Mouse (Mus musculus): ENCODE measurements around the gene Sox21. TPM values are rescaled to one million over a fixed set of nuclear protein-coding genes. Genes with fewer than 3 reads are reported as not detected.

Gene Sox21
- not detected in 2 replicates for polyA plus RNA-seq (2012; ENCODE audit: insufficient read depth, low replicate concordance)

DNA sequence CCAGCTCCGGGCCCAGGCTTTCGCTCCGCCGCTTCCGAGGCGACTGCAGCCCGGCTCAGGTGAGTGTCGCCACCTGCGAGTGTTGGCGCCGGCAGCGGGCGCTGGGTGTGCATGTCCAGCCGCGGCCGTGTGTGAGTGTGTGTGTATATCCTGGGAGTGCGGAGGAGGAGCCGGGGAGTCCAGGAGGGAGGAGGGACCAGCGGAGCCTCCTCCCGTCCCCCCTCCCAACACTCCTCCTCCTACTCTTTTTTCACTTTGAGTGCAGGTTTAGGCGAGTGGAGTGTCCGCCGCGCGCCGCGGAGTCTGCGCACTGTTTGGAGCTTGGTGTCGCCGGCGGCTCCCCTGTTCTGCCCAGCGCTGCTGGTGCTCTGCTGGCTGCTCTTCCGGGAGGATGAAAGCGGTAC lies at the start of gene Sox21:
Gene Sox21 (minus strand): TSS at position 145 of the 404 bp plus-strand sequence.
- TF ChIP-seq FLI1 (IDR thresholded peaks at IDR 0.05; ENCODE audit: low read length) (no peak), GATA1 (IDR thresholded peaks at IDR 0.05; ENCODE audit: borderline replicate concordance, low read length) (no peak)
- Histone ChIP-seq H3K4me3 (replicated peaks) (peak within 1 kb of the TSS; percentile 90), H3K4me1 (peaks cover 34% of the 10 kb centered on the region), H3K9me3 (0 out of 2 replicates have a peak, but pooled peaks cover 12% of the 10 kb centered on the region), H3K27me3 (replicated peaks) (peaks cover 84% of the 10 kb centered on the region), H3K36me3 (replicated peaks; ENCODE audit: low read length) (no peaks in the 10 kb centered on the region)

DNA sequence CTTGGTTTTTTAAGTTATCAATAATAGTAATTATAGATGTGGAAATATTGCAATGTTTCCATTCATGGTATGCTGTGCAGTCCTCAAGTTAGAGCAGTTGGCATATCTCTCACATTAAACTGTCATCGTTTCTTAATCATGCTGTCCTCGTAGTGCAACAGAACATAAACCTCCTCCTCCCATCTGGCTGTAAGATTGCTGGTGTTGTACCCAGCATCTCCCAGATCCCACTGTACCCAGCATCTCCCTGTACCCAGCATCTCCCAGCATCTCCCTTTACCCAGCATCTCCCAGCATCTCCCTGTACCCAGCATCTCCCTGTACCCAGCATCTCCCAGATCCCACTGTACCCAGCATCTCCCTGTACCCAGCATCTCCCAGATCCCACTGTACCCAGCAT lies 49.3 kb upstream of the Sox21 start:
- no peaks in the 10 kb centered on the region for H3K4me1 ChIP-seq
- H3K27me3 ChIP-seq (replicated peaks) = no peaks in the 10 kb centered on the region
- no peak overlapping the region for H3K4me3 ChIP-seq (replicated peaks)
- H3K36me3 ChIP-seq (replicated peaks; ENCODE audit: low read length) = no peaks in the 10 kb centered on the region
- no peak for TF ChIP-seq FLI1 (IDR thresholded peaks at IDR 0.05; ENCODE audit: low read length)
- no peak for TF ChIP-seq GATA1 (IDR thresholded peaks at IDR 0.05; ENCODE audit: borderline replicate concordance, low read length)
- peaks cover 6% of the 10 kb centered on the region; the same call in 1 of the 2 replicates for H3K9me3 ChIP-seq

DNA sequence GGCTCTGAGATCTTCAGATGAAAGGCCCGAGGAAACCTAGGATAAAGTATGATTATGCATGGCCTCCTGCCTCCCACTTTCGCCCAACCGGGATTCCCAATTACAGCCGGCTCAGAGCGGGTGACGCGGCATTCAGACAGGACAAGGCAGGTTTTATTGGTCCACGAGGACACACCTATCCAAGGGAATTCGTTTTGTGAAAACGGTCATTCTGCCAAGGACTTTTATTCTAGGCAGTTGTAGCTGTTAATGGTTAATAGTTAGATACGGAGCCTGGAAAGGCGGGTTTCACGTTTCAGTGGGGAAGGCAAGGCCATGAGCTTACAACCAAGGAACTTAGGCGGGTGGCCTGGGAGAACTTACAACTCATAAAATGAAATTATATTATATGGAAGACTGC lies 46.1 kb upstream of the Sox21 start:
- Histone ChIP-seq H3K9me3 (peaks cover 24% of the 10 kb centered on the region), H3K36me3 (replicated peaks; ENCODE audit: low read length) (no peaks in the 10 kb centered on the region), H3K4me3 (replicated peaks) (no peak overlapping the region), H3K4me1 (no peaks in the 10 kb centered on the region), H3K27me3 (replicated peaks) (no peaks in the 10 kb centered on the region)
- TF ChIP-seq GATA1 (IDR thresholded peaks at IDR 0.05; ENCODE audit: borderline replicate concordance, low read length) = no peak

DNA sequence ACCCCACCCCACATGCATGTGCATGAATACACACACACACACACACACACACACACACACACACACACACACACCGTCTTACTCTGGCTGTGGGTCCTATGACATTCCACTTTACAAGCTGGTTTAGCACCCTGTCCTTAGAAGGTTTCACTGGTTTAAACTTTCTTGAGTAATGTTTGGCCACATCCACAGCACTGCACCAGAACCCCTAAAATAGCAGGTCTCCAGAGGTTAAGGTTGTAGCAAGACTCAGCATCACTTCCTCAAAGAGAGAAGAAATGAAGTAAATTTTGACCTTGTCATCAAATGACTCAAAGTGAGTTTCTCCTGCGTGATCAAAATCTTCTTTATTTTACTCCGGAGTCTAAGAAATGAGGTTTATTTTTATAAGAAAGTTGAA lies 45.4 kb upstream of the Sox21 start:
- H3K4me3 ChIP-seq (replicated peaks) = no peak overlapping the region
- TF ChIP-seq GATA1 (IDR thresholded peaks at IDR 0.05; ENCODE audit: borderline replicate concordance, low read length) (no peak), FLI1 (IDR thresholded peaks at IDR 0.05; ENCODE audit: low read length) (no peak)
- H3K36me3 ChIP-seq (replicated peaks; ENCODE audit: low read length) = no peaks in the 10 kb centered on the region
- peaks cover 24% of the 10 kb centered on the region for H3K9me3 ChIP-seq
- no peaks in the 10 kb centered on the region for H3K4me1 ChIP-seq
- H3K27me3 ChIP-seq (replicated peaks) = no peaks in the 10 kb centered on the region

DNA sequence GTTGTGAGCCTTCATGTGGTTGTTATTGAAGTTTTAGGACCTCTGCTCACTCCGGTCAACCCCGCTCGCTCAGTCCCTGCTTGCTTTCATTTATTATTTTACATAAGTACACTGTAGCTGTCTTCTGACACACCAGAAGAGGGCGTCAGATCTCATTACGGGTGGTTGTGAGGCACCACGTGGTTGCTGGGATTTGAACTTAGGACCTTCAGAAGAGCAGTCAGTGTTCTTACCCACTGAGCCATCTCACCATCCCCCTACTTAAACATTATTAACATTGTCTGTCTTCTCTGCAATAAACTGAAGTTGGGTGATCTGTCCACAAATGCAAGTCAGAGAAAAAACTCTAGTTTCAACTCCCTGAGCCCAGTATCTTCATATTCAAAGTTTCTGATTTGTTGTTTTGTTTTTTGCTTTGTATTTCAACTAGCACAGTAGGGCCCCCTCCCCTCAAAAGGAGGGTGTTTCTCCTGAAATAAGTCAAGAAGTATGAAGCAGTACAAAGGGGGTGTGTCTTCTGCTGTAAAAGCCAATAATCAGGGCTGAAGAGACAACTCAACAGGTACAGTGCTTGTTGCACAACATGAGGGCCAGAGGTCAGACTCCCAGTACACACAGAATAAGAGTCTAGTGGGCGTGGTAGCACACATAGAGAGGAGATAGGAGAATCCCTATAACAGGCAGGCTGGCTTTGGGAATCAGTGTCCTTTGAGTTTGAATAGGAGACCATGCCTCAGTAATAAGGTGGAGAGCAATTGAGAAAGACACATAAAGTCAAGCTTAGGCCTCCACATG lies 41.1 kb upstream of the Sox21 start:
- H3K27me3 ChIP-seq (replicated peaks) = no peaks in the 10 kb centered on the region
- H3K36me3 ChIP-seq (replicated peaks; ENCODE audit: low read length) = no peaks in the 10 kb centered on the region
- no peak overlapping the region for H3K4me3 ChIP-seq (replicated peaks)
- TF ChIP-seq FLI1 (IDR thresholded peaks at IDR 0.05; ENCODE audit: low read length) (no peak), GATA1 (IDR thresholded peaks at IDR 0.05; ENCODE audit: borderline replicate concordance, low read length) (no peak)
- H3K4me1 ChIP-seq = no peaks in the 10 kb centered on the region
- peaks cover 24% of the 10 kb centered on the region for H3K9me3 ChIP-seq

DNA sequence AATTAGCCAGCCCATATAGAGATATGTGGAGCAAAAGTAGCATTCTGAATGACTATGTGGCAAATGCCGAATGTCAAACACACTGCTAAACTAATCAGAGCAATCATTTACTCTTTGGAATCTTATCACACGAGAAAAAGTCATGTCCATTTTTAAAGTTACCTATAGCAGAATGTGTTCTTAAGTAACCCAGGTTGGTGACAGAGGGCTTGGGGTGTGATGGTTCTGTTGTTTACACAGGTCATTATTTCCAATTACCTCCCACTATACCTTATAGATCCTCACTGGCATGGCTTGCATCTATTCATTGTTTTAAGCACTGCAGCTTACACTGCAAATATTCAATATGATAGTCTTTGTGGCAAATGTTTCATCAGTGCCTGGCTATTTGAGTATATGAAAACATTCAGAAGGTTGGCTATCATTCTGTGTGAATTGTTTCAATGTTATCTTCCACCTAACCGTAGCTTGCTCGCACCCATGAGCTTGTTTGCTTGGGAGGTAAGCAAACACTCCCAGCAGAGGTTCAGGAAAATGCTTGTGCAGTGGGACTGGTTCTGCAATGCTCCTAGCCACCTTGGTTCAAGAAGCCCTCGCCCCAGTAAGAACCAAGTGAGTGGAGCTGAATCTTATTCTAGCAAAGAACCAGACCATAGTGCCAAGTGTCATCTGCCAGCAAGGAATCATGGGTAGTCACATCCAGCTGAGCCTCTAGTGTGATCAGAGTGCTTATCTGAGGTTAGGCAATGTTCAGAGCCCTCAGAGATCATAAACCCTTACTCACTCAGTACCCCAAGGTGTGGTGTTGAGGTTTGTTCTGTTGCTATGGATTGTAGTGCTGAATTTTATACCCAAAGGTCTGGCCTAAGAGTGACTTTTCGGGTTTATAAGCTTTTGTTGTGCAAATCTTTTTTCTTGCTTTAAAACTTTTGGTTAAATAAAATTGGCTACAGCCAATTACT lies 36.0 kb upstream of the Sox21 start:
- no peaks in the 10 kb centered on the region for H3K27me3 ChIP-seq (replicated peaks)
- H3K9me3 ChIP-seq = no peaks in the 10 kb centered on the region
- H3K4me3 ChIP-seq (replicated peaks) = no peak overlapping the region
- no peaks in the 10 kb centered on the region for H3K4me1 ChIP-seq
- TF ChIP-seq FLI1 (IDR thresholded peaks at IDR 0.05; ENCODE audit: low read length) (no peak), GATA1 (IDR thresholded peaks at IDR 0.05; ENCODE audit: borderline replicate concordance, low read length) (no peak)
- H3K36me3 ChIP-seq (replicated peaks; ENCODE audit: low read length) = no peaks in the 10 kb centered on the region

DNA sequence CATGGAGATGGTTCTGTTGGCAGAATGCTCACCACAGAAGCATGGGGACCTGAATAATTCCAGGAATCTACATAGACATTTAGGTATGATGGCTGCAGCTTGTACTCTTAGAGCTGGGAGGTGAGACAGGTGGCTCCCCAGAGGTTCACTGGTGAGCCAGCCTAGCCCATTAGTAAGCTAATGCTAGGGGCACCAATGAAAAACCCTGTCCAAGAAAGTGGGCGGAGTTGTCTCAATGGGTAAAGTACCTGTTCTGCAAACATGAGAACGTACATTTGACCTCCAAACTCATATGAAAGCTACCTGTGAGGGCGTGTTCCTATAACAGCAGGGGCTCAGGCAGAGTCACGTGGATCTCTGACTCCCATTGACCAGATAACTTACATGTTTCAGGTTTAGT lies 32.0 kb upstream of the Sox21 start:
- Histone ChIP-seq H3K9me3 (no peaks in the 10 kb centered on the region), H3K27me3 (replicated peaks) (no peaks in the 10 kb centered on the region), H3K4me3 (replicated peaks) (no peak overlapping the region), H3K4me1 (no peaks in the 10 kb centered on the region), H3K36me3 (replicated peaks; ENCODE audit: low read length) (no peaks in the 10 kb centered on the region)
- TF ChIP-seq FLI1 (IDR thresholded peaks at IDR 0.05; ENCODE audit: low read length) = no peak
- TF ChIP-seq GATA1 (IDR thresholded peaks at IDR 0.05; ENCODE audit: borderline replicate concordance, low read length) = no peak

DNA sequence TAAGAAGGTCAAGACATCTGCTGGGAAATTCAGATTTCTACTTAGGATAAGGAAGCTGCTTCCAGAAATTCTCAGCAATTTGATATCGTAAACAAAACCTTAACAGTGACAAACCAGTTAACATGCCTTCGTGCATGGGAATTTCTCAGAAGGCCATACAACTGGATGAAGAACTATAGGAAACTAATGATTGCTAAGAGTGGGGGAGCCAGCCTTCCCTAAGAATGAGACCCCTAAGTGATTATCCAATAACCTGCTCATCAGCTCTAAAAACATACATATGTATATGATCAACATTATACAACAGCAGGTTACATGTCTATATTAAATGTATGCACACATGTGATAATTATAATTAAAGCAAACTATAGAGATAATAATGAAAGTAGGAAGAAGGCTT lies 29.8 kb upstream of the Sox21 start, which contains the start of gene Gm9376:
Gene Gm9376 (plus strand): TSS at position 301 of the 400 bp plus-strand sequence.
- Histone ChIP-seq H3K27me3 (replicated peaks) (no peaks in the 10 kb centered on the region), H3K9me3 (no peaks in the 10 kb centered on the region), H3K36me3 (replicated peaks; ENCODE audit: low read length) (no peaks in the 10 kb centered on the region), H3K4me3 (replicated peaks) (no peak within 1 kb of the TSS), H3K4me1 (no peaks in the 10 kb centered on the region)
- TF ChIP-seq GATA1 (IDR thresholded peaks at IDR 0.05; ENCODE audit: borderline replicate concordance, low read length) (no peak), FLI1 (IDR thresholded peaks at IDR 0.05; ENCODE audit: low read length) (no peak)

DNA sequence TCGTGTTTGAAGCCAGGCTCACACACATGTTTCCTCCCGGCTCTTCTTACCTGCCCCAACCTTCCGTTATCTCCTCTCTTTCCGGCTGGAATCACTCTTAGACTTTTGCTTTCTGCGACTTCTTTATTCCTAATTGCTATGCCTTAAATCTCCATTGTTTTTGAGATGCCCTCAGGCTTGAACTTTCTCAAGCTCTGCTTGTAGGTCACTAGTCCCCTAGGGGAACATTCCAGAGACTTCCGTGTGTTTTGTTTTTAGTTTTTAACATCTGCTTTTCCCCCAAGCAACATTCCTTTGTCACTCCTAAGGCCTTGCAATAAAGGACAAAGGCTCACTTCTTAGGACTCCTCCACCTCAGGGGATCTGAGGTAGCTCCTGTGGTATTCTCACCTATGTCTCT lies 16.6 kb upstream of the Sox21 start:
- peaks cover 12% of the 10 kb centered on the region for H3K9me3 ChIP-seq
- H3K4me1 ChIP-seq = no peaks in the 10 kb centered on the region
- no peaks in the 10 kb centered on the region for H3K36me3 ChIP-seq (replicated peaks; ENCODE audit: low read length)
- TF ChIP-seq FLI1 (IDR thresholded peaks at IDR 0.05; ENCODE audit: low read length) = no peak
- no peak for TF ChIP-seq GATA1 (IDR thresholded peaks at IDR 0.05; ENCODE audit: borderline replicate concordance, low read length)
- H3K27me3 ChIP-seq (replicated peaks) = peaks cover 4% of the 10 kb centered on the region
- no peak overlapping the region for H3K4me3 ChIP-seq (replicated peaks)
